Mouse (Mus musculus) frontal cortex, postnatal 14 days (tissue): ENCODE measurements at regions not wholly inside any gene's neighbourhood (a gene's known extent, or its start where the extent isn't known, plus 50 kb on each side); places are given as distances from the start of the nearest gene placed in this dataset.

Experiments used
- DNase-seq, 2 experiments: peaks; one replicate each; pipeline ENCODE4 v3.0.0; 2022; ENCODE audit warnings: low spot score in 2 of 2

GRCm38 (mm10) chr14:94129421-94129820 is 238.9 kb upstream of the Pcdh9 start:
- no peak for DNase-seq

- no peak for DNase-seq
Measured at GRCm38 (mm10) chr14:94123575-94123974, 233.1 kb upstream of the Pcdh9 start.

- peak in 1 of 2 experiments; percentile 5 for DNase-seq
Measured at GRCm38 (mm10) chr14:94098856-94099255, 208.4 kb upstream of the Pcdh9 start.

GRCm38 (mm10) chr14:94093989-94094388 is 203.5 kb upstream of the Pcdh9 start:
- DNase-seq: no peak
